Mouse (Mus musculus) hindbrain, postnatal 0 days (tissue): Measurements from ENCODE around the gene St8sia2. TPM values are rescaled to one million over a fixed set of nuclear protein-coding genes. Genes with fewer than 3 reads are reported as not detected.

ENCODE experiments used
- ATAC-seq: fragments of 200-750 bp; cut with Nextera tagmentation; 2 replicates; pipeline ENCODE4 v1.8.0; 2017; ENCODE audit warnings: mild to moderate bottlenecking, moderate TSS enrichment, moderate library complexity
- DNase-seq: peaks from one replicate; pipeline ENCODE4 v3.0.0-alpha.2; 2015; ENCODE audit warnings: low spot score
- H3K27ac ChIP-seq: fragments of 300-500 bp; sonication (generic); 2 replicates; pipeline ENCODE4 v1.5.1; 2014; ENCODE audit warnings: mild to moderate bottlenecking
- H3K27me3 ChIP-seq: fragments of 300-500 bp; sonication (generic); 2 replicates; pipeline ENCODE4 v1.6.1; 2014; ENCODE audit warnings: low read length, mixed read lengths; ENCODE audit not compliant: insufficient read depth
- H3K36me3 ChIP-seq: fragments of 300-500 bp; sonication (generic); 2 replicates; pipeline ENCODE4 v1.6.1; 2014; ENCODE audit warnings: low read length, mixed read lengths; ENCODE audit not compliant: insufficient read depth
- H3K4me1 ChIP-seq: fragments of 300-500 bp; sonication (generic); 2 replicates; pipeline ENCODE4 v1.6.1; 2014; ENCODE audit warnings: antibody characterized with exemption, low read length, mixed read lengths; ENCODE audit not compliant: insufficient read depth
- H3K4me2 ChIP-seq: fragments of 300-500 bp; sonication (generic); 2 replicates; pipeline ENCODE4 v1.6.1; 2014; ENCODE audit warnings: low read depth, mild to moderate bottlenecking, low read length, moderate library complexity, mixed read lengths
- H3K4me3 ChIP-seq: fragments of 300-500 bp; sonication (generic); 2 replicates; pipeline ENCODE4 v1.5.1; 2014; ENCODE audit warnings: low read length
- H3K9ac ChIP-seq: fragments of 300-500 bp; sonication (generic); replicated peaks from 2 replicates; pipeline ENCODE4 v1.6.1; 2014; ENCODE audit warnings: mild to moderate bottlenecking, low read length, moderate library complexity, mixed read lengths
- H3K9me3 ChIP-seq: fragments of 300-500 bp; sonication (generic); 2 replicates; pipeline ENCODE4 v1.6.1; 2016; ENCODE audit warnings: low read length, mixed read lengths
- CTCF ChIP-seq: IDR thresholded peaks from 2 replicates; pipeline ENCODE4 v1.5.1; 2016; ENCODE audit warnings: antibody characterized with exemption, control low read depth, low read depth
- WGBS: fragments of 180-500 bp; shearing (Covaris S2); extraction: QIAGEN DNeasy Blood & Tissue Kit; methylation state at CpG from one replicate; pipeline ENCODE4 v1.1.7; 2014; 5-methylcytosine and 5-hydroxymethylcytosine counted together
- polyA plus RNA-seq: library from polyadenylated mRNA; unstranded; fragments of >200 nt; fragmentation: Nextera tagmentation; extraction: Ambion mirVana; gene quantifications from 2 replicates; pipeline ENCODE4 v1.2.1, GENCODE M21; 2015
- total RNA-seq: library from RNA; depleted of rRNA; stranded (reverse); fragments of >200 nt; gene quantifications from 2 replicates; pipeline ENCODE4 v1.2.3, GENCODE M21; 2014

Gene St8sia2
- total and polyA plus RNA-seq, 2 experiments from 2014 or later, result 45.1 to 54.8 TPM

GRCm38 (mm10) chr7:73891830-73892229, 121.7 kb downstream of the St8sia2 start:
- H3K9ac ChIP-seq, result no peak overlapping the region
- no peak overlapping the region for H3K27ac ChIP-seq
- no peaks in the 10 kb centered on the region for H3K27me3 ChIP-seq
- H3K4me2 ChIP-seq, result no peak overlapping the region
- TF ChIP-seq CTCF, result no peak
- 92% methylated on average over 5 of the region's 5 CpGs for WGBS
- no peak for ATAC-seq
- no peaks in the 10 kb centered on the region for H3K9me3 ChIP-seq
- no peak for DNase-seq
- no peak overlapping the region for H3K4me3 ChIP-seq
- H3K36me3 ChIP-seq, result no peaks in the 10 kb centered on the region
- H3K4me1 ChIP-seq, result no peaks in the 10 kb centered on the region; the same call in 1 of the 2 replicates

GRCm38 (mm10) chr7:73890891-73891610, 122.4 kb downstream of the St8sia2 start:
- no peak for TF ChIP-seq CTCF
- ATAC-seq (no peak), DNase-seq (no peak)
- Histone ChIP-seq H3K9ac (no peak overlapping the region), H3K9me3 (no peaks in the 10 kb centered on the region), H3K27me3 (no peaks in the 10 kb centered on the region), H3K4me1 (no peaks in the 10 kb centered on the region; the same call in 1 of the 2 replicates), H3K27ac (no peak overlapping the region), H3K4me3 (no peak overlapping the region), H3K4me2 (no peak overlapping the region), H3K36me3 (no peaks in the 10 kb centered on the region)
- 71% methylated on average over 9 of the region's 9 CpGs for WGBS

GRCm38 (mm10) chr7:73890466-73890865, 123.0 kb downstream of the St8sia2 start:
- Histone ChIP-seq H3K4me3 (no peak overlapping the region), H3K9ac (no peak overlapping the region), H3K27me3 (no peaks in the 10 kb centered on the region), H3K4me1 (no peaks in the 10 kb centered on the region; the same call in 1 of the 2 replicates), H3K36me3 (no peaks in the 10 kb centered on the region), H3K9me3 (no peaks in the 10 kb centered on the region), H3K27ac (no peak overlapping the region), H3K4me2 (no peak overlapping the region)
- DNase-seq (no peak), ATAC-seq (no peak)
- 79% methylated on average over 5 of the region's 5 CpGs for WGBS
- TF ChIP-seq CTCF, result no peak
